Mouse (Mus musculus): ENCODE measurements around the gene Ccnjl. TPM values are rescaled to one million over a fixed set of nuclear protein-coding genes. Genes with fewer than 3 reads are reported as not detected.

The Ccnjl gene
- 34.8 and 36.9 TPM in 2 replicates for polyA plus RNA-seq (2016; fragmentation: Nextera tagmentation; extraction: Ambion mirVana)

DNA sequence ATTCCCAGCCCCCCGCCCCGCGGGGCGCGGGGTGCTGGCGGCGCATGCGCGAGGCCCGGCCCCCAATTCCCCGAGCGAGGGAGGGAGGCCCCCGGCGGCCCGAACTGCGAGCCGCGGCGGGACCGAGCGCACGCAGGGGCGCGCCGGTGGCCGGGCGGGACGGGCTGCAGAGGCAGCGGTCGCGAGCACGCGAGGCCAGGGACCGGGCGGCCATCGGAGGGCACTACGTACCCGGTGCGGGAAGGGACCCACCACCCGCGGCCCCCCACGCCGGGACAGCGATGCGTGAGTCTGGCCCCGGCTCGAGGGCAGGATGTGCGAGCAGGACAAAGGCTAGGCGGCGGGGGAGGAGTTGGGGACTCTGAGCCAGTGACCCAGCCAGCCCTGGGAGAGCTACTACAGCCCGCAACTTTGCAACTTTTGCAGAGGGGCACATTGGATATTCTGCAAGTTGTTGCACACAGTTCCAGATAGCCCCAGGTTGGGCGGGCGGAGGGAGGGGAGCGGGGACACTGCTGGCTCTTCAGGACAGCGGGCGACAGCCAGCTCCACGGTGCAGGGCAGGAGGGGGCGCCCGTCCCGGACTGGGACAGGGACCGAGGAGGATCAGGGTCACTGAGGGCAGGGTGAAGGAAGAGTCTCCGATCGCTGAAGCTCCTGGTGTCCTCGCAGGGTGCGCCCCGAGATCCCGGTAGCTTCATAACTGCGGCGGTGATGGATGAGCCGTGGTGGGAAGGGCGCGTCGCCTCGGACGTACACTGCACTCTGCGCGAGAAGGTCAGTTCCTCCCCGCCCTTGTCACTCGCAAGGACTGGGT is at the start of gene Ccnjl:
Gene Ccnjl (plus strand): TSS at position 102 of the 817 bp plus-strand sequence.
- Histone ChIP-seq H3K27me3 (ENCODE audit: poor library complexity, severe bottlenecking) (peaks cover 3% of the 10 kb centered on the region), H3K4me1 (peaks cover 43% of the 10 kb centered on the region), H3K36me3 (replicated peaks) (peaks cover 38% of the 10 kb centered on the region), H3K9me3 (no peaks in the 10 kb centered on the region), H3K27ac (peak within 1 kb of the TSS; percentile 99), H3K4me3 (peak within 1 kb of the TSS; percentile 67)
- DNase-seq (ENCODE audit: extremely low spot score, low spot score): peak; percentile 79
- under 1% methylated on average over 77 of the region's 79 CpGs for WGBS

DNA sequence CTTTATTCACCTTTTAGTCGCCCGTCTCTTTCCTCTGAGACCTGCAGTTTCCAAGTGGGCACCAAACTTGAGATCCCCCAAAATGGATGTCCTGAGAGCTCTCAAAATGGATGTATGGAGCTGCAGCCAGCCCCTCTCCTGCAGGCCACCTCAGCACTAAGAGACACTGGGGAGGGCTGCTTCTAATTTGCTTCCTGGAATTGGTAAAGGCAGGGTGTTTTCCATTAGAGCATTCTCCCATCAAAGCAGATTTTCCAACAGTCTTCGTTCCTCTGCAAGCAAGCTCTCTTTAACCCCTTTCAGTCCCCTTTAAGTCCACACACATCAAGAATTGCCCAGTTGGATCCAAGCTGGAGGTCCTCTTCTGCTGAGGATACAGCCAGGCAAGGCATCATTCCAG is 49.2 kb upstream of the Ccnjl start:
- H3K36me3 ChIP-seq (replicated peaks): no peaks in the 10 kb centered on the region
- no peak overlapping the region for H3K4me3 ChIP-seq
- peak; percentile 12 for DNase-seq (ENCODE audit: extremely low spot score, low spot score)
- peaks cover 29% of the 10 kb centered on the region for H3K4me1 ChIP-seq
- peaks cover 14% of the 10 kb centered on the region; the same call in 1 of the 2 replicates for H3K27me3 ChIP-seq (ENCODE audit: poor library complexity, severe bottlenecking)
- no peak overlapping the region for H3K27ac ChIP-seq
- WGBS: 86% methylated on average over 3 of the region's 3 CpGs
- no peaks in the 10 kb centered on the region for H3K9me3 ChIP-seq

GRCm38 (mm10) chr11:43480561-43480960 is 48.0 kb upstream of the Ccnjl start:
- Histone ChIP-seq H3K36me3 (replicated peaks) (no peaks in the 10 kb centered on the region), H3K4me3 (no peak overlapping the region), H3K9me3 (no peaks in the 10 kb centered on the region), H3K27ac (no peak overlapping the region), H3K4me1 (peaks cover 26% of the 10 kb centered on the region), H3K27me3 (ENCODE audit: poor library complexity, severe bottlenecking) (peaks cover 5% of the 10 kb centered on the region)
- peak; percentile 13 for DNase-seq (ENCODE audit: extremely low spot score, low spot score)
- 59% methylated on average over 5 of the region's 5 CpGs for WGBS

DNA sequence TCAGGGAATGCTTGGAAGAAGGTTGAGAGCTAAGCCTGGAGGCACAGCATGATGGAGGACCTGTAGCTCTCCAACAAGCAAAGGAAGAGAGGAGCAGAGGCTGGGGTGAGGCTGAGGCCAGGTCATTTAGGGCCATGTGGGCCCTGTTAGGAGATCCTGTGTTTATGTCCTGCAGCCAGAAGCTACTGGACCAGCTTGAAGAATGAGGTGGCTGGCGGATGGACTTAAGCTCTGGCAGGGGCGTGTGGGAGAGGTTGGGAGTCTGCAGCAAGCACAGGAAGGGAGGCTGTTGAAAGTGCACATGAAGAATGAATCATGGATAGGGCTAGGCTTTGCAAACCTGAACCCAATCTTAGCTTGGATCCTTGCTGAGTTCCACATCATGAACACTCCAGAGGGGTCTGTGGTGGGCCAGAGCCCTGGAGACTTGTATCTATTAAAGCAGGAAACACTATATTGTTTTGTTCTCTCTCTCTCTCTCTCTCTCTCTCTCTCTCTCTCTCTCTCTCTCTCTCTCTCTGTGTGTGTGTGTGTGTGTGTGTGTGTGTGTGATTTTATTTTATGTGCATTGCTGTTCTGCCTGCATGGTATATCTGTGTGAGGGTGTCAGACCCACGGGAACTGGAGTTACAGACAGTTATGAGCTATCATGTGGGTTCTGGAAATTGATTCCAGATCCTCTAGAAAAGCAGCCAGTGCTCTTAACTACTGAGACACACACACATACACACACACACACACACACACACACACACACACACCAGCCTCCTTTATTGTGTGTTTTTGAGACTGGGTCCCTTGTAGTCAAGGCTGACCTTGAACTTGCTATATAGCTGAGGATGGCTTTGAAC is 46.7 kb upstream of the Ccnjl start:
- WGBS: 57% methylated on average over 3 of the region's 3 CpGs
- H3K4me1 ChIP-seq: peaks cover 26% of the 10 kb centered on the region
- H3K27me3 ChIP-seq (ENCODE audit: poor library complexity, severe bottlenecking): peaks cover 6% of the 10 kb centered on the region; the same call in 1 of the 2 replicates
- H3K36me3 ChIP-seq (replicated peaks): no peaks in the 10 kb centered on the region
- H3K9me3 ChIP-seq: no peaks in the 10 kb centered on the region
- no peak overlapping the region for H3K27ac ChIP-seq
- H3K4me3 ChIP-seq: no peak overlapping the region
- DNase-seq (ENCODE audit: extremely low spot score, low spot score): no peak

DNA sequence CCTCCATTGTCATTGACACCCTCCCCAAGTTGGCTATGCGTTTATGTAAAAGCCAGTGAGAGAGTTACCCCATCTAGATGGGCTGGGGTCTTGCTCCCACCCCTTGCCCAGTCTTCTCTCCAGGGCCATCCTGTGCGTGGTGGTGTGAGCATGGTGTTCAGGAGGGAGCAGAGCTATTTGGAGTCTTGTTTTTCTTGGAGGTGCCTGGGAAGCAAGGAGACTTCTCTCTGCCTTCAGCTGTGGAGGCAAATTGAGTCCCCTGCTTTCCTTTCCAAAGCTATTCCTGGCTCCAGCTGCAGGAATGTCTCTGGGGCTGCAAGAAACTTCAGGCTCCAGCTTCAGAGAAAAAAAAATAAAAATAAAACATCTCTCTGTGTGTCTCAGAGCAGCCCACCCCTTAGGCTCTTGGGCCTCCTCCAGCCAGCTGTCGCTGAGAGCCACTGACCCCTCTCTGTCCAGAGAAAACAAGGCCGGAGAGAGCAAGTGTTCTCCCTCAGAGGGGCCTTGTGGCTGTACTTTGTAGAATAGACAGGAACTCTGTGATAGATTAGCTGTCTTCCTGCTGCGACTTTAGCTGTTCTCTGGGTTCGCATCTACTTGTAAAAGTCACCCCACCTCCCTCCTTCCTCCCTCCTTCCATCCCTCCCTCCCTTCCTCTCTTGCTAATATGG is 45.3 kb upstream of the Ccnjl start:
- Histone ChIP-seq H3K27me3 (ENCODE audit: poor library complexity, severe bottlenecking) (peaks cover 6% of the 10 kb centered on the region; the same call in 1 of the 2 replicates), H3K4me3 (no peak overlapping the region), H3K27ac (no peak overlapping the region), H3K9me3 (no peaks in the 10 kb centered on the region), H3K36me3 (replicated peaks) (no peaks in the 10 kb centered on the region), H3K4me1 (peaks cover 26% of the 10 kb centered on the region)
- peak; percentile 13 for DNase-seq (ENCODE audit: extremely low spot score, low spot score)
- 64% methylated on average over 6 of the region's 6 CpGs for WGBS

GRCm38 (mm10) chr11:43484057-43484456 is 44.5 kb upstream of the Ccnjl start:
- H3K27ac ChIP-seq: no peak overlapping the region
- H3K9me3 ChIP-seq: no peaks in the 10 kb centered on the region
- peaks cover 6% of the 10 kb centered on the region; the same call in 1 of the 2 replicates for H3K27me3 ChIP-seq (ENCODE audit: poor library complexity, severe bottlenecking)
- peaks cover 26% of the 10 kb centered on the region for H3K4me1 ChIP-seq
- no peak overlapping the region for H3K4me3 ChIP-seq
- DNase-seq (ENCODE audit: extremely low spot score, low spot score): no peak
- H3K36me3 ChIP-seq (replicated peaks): no peaks in the 10 kb centered on the region
- 80% methylated on average over 4 of the region's 4 CpGs for WGBS

GRCm38 (mm10) chr11:43484652-43485051 is 43.9 kb upstream of the Ccnjl start:
- Histone ChIP-seq H3K27ac (no peak overlapping the region), H3K36me3 (replicated peaks) (no peaks in the 10 kb centered on the region), H3K27me3 (ENCODE audit: poor library complexity, severe bottlenecking) (peaks cover 6% of the 10 kb centered on the region; the same call in 1 of the 2 replicates), H3K4me1 (peaks cover 26% of the 10 kb centered on the region), H3K4me3 (no peak overlapping the region), H3K9me3 (no peaks in the 10 kb centered on the region)
- no peak for DNase-seq (ENCODE audit: extremely low spot score, low spot score)
- 52% methylated on average over 11 of the region's 11 CpGs for WGBS

- DNase-seq (ENCODE audit: extremely low spot score, low spot score): no peak
- Histone ChIP-seq H3K27me3 (ENCODE audit: poor library complexity, severe bottlenecking) (peaks cover 6% of the 10 kb centered on the region; the same call in 1 of the 2 replicates), H3K9me3 (no peaks in the 10 kb centered on the region), H3K4me1 (peaks cover 21% of the 10 kb centered on the region), H3K27ac (no peak overlapping the region), H3K36me3 (replicated peaks) (no peaks in the 10 kb centered on the region), H3K4me3 (no peak overlapping the region)
- WGBS: 93% methylated on average over 9 of the region's 9 CpGs
These were observed 42.7 kb upstream of the Ccnjl start for GRCm38 (mm10) chr11:43485855-43486254.

DNA sequence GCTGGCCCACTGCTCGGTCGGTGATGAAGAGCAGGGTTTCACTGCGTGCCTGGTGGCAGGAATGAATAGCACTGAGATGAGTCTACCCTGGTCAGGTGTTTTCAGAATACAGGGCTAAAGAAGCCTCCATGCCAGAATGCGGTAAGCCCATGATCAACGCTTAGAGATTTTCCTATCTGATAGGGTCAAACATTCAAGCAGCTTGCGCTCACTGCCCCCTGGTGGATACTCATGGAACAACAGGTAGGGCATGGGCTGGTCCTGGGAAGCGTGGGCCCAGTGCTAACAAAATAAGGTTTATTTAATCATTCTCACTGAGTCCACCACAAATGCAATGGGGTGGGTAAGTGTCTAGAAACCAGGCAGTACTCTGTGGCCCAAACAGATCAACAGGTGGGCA is 35.9 kb upstream of the Ccnjl start:
- Histone ChIP-seq H3K36me3 (replicated peaks) (no peaks in the 10 kb centered on the region), H3K4me3 (no peak overlapping the region), H3K27ac (no peak overlapping the region), H3K4me1 (peaks cover 14% of the 10 kb centered on the region), H3K27me3 (ENCODE audit: poor library complexity, severe bottlenecking) (no peaks in the 10 kb centered on the region), H3K9me3 (no peaks in the 10 kb centered on the region)
- DNase-seq (ENCODE audit: extremely low spot score, low spot score): peak; percentile 79
- WGBS: 30% methylated on average over 7 of the region's 7 CpGs

DNA sequence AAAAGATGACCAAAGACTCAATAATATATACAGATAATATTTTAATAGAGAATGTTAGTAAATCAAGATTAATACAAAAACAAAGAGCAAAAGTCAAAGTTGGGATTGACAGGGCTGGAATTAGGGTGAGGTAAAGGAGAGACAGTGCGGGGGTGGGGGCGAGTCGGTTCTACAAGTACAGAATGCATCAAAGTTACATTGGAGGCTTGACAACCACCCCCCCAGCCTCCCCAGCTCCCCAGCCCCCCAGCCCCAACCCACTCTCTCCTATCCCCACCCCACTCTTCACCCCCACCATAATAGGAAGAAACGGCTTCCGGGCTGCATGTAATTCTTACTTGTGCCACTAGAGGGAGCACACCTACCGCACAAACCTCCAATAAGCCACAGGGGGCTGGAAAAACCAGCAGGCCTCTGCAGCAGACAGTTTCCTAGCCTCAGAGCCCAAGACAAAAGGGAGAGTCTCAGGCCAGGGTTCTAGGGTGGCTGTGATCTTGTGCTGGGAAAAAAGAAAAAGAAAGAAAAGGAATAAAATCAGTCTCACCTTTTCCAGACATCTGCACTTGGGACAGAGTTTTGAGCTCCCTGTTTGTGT is 34.7 kb upstream of the Ccnjl start:
- DNase-seq (ENCODE audit: extremely low spot score, low spot score): peak; percentile 80
- no peak overlapping the region for H3K4me3 ChIP-seq
- peaks cover 14% of the 10 kb centered on the region for H3K4me1 ChIP-seq
- peaks cover 6% of the 10 kb centered on the region; the same call in 1 of the 2 replicates for H3K9me3 ChIP-seq
- peak overlapping the region; percentile 75 for H3K27ac ChIP-seq
- WGBS: 18% methylated on average over 6 of the region's 6 CpGs
- H3K27me3 ChIP-seq (ENCODE audit: poor library complexity, severe bottlenecking): no peaks in the 10 kb centered on the region
- no peaks in the 10 kb centered on the region for H3K36me3 ChIP-seq (replicated peaks)

DNA sequence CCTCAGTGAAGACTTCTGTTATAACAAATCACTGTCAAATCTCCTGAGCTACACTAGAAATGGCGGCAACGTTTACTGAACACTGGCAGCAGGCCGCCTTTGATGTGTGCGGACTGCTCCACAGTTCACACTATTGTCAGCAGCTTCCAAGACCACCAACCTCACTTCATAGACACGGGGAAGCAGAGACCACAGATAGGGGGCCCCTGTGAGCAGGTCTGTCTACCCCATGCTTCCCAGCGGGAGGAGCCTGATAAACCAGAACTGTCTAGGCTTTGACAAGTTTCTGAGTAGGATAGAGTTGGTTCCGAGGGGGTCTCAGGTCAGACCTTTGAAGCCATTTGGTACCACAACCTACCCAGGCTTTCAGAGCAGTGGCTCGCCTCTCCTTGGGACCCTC is 33.5 kb upstream of the Ccnjl start:
- Histone ChIP-seq H3K4me1 (peaks cover 14% of the 10 kb centered on the region), H3K36me3 (replicated peaks) (no peaks in the 10 kb centered on the region), H3K27me3 (ENCODE audit: poor library complexity, severe bottlenecking) (no peaks in the 10 kb centered on the region), H3K27ac (no peak overlapping the region), H3K4me3 (no peak overlapping the region), H3K9me3 (peaks cover 6% of the 10 kb centered on the region; the same call in 1 of the 2 replicates)
- DNase-seq (ENCODE audit: extremely low spot score, low spot score): no peak
- 61% methylated on average over 8 of the region's 8 CpGs for WGBS

GRCm38 (mm10) chr11:43495532-43495931 is 33.1 kb upstream of the Ccnjl start:
- Histone ChIP-seq H3K36me3 (replicated peaks) (no peaks in the 10 kb centered on the region), H3K4me3 (no peak overlapping the region), H3K27me3 (ENCODE audit: poor library complexity, severe bottlenecking) (no peaks in the 10 kb centered on the region), H3K9me3 (peaks cover 6% of the 10 kb centered on the region; the same call in 1 of the 2 replicates), H3K27ac (no peak overlapping the region), H3K4me1 (peaks cover 14% of the 10 kb centered on the region)
- DNase-seq (ENCODE audit: extremely low spot score, low spot score): no peak
- 82% methylated on average over 3 of the region's 3 CpGs for WGBS
